Mouse (Mus musculus) adrenal gland (tissue): Measurements from ENCODE around the gene Anks1.

Experiments used
- intact Hi-C: fragments of 180-260 bp; cut with DNase I; formaldehyde crosslinking; loops from one replicate; pipeline ENCODE4 v1.15.1; 2025
- long read RNA-seq, 2 experiments: library from polyadenylated mRNA; unstranded; transcript quantifications; one replicate each; pipeline ENCODE4 v2.0.0; 2020; ENCODE audit warnings: borderline replicate concordance in 1 of 2; ENCODE audit not compliant: insufficient replicate concordance in 1 of 2

Gene Anks1
- long read RNA-seq, experiment 1, partial matches to known transcripts: 1 of 4 reads
- long read RNA-seq, experiment 1, other reads (novel, unspliced or antisense): 3 of 4 reads
- long read RNA-seq, experiment 2, partial matches to known transcripts: 1 of 7 reads
- long read RNA-seq, experiment 2, other reads (novel, unspliced or antisense): 5 of 7 reads

GRCm38 (mm10) chr17:27908888-27909621 lies at the start of gene Anks1:
TSS of gene Anks1 (plus strand) at chr17:27909306.
- intact Hi-C loops: loop anchor here (5.0 kb wide), 1 partner anchor 163 kb away; no protein-coding TSS in a partner anchor

GRCm38 (mm10) chr17:27865461-27865860 lies 43.6 kb upstream of the Anks1 start:
- intact Hi-C loops: no loop called here

GRCm38 (mm10) chr17:27866737-27867136 lies 42.4 kb upstream of the Anks1 start:
- intact Hi-C loops: no loop called here

GRCm38 (mm10) chr17:27871851-27872250 lies 37.3 kb upstream of the Anks1 start:
- intact Hi-C loops: no loop called here

GRCm38 (mm10) chr17:27873583-27873982 lies 35.5 kb upstream of the Anks1 start:
- intact Hi-C loops: no loop called here

- intact Hi-C loops: no loop called here
Observed at GRCm38 (mm10) chr17:27874510-27874909, 34.6 kb upstream of the Anks1 start.

GRCm38 (mm10) chr17:27881518-27881917 lies 27.6 kb upstream of the Anks1 start:
- intact Hi-C loops: loop anchor here (10.0 kb wide), 1 partner anchor 227 kb away; the partner anchor contains the start of gene Pacsin1

- intact Hi-C loops: loop anchor here (10.0 kb wide), 1 partner anchor 228 kb away; the partner anchor contains the start of gene Pacsin1
Observed at GRCm38 (mm10) chr17:27883129-27883528, 26.0 kb upstream of the Anks1 start.

GRCm38 (mm10) chr17:27883994-27884393 lies 25.1 kb upstream of the Anks1 start:
- intact Hi-C loops: loop anchor here (10.0 kb wide), 1 partner anchor 229 kb away; the partner anchor contains the start of gene Pacsin1

GRCm38 (mm10) chr17:27886499-27887210 lies 22.5 kb upstream of the Anks1 start:
- intact Hi-C loops: loop anchor here (10.0 kb wide), 1 partner anchor 232 kb away; the partner anchor contains the start of gene Pacsin1

GRCm38 (mm10) chr17:27907512-27908205 lies 1.4 kb upstream of the Anks1 start:
- intact Hi-C loops: loop anchor here (5.0 kb wide), 1 partner anchor 165 kb away; no protein-coding TSS in a partner anchor

GRCm38 (mm10) chr17:27908206-27908887 lies 759 bp upstream of the Anks1 start:
- intact Hi-C loops: loop anchor here (5.0 kb wide), 1 partner anchor 164 kb away; no protein-coding TSS in a partner anchor

- intact Hi-C loops: loop anchor here (5.0 kb wide), 2 partner anchors 77 to 162 kb away; no protein-coding TSS in a partner anchor
Observed at GRCm38 (mm10) chr17:27909622-27910500, 755 bp downstream of the Anks1 start, which contains the start of gene Taf11. TSS of gene Taf11 (minus strand) at chr17:27909844.

GRCm38 (mm10) chr17:27911371-27911770 lies 2.3 kb downstream of the Anks1 start:
- intact Hi-C loops: loop anchor here (5.0 kb wide), 1 partner anchor 76 kb away; no protein-coding TSS in a partner anchor

GRCm38 (mm10) chr17:27914742-27915141 lies 5.6 kb downstream of the Anks1 start:
- intact Hi-C loops: loop anchor here (5.0 kb wide), 2 partner anchors 38 to 73 kb away; no protein-coding TSS in a partner anchor

- intact Hi-C loops: loop anchor here (5.0 kb wide), 1 partner anchor 36 kb away; no protein-coding TSS in a partner anchor
Observed at GRCm38 (mm10) chr17:27916366-27916765, 7.3 kb downstream of the Anks1 start.

- intact Hi-C loops: no loop called here
Observed at GRCm38 (mm10) chr17:27920676-27921075, 11.6 kb downstream of the Anks1 start.

- intact Hi-C loops: no loop called here
Observed at GRCm38 (mm10) chr17:27922174-27922712, 13.1 kb downstream of the Anks1 start.

GRCm38 (mm10) chr17:27925054-27925453 lies 15.9 kb downstream of the Anks1 start:
- intact Hi-C loops: no loop called here
